Mouse (Mus musculus): Measurements from ENCODE around the gene Prdx3.
"Not testable (repeated sequence)": the region's sequence is repeated elsewhere in the genome, so short reads cannot be mapped to it uniquely, and the experiment has no call there.

The Prdx3 gene

GRCm38 (mm10) chr19:60883129-60883528 lies 8.8 kb upstream of the Prdx3 start:
- TF ChIP-seq CTCF (conservative IDR thresholded peaks at IDR 0.05; ENCODE audit: low read length) (peak; percentile 43), NANOG (IDR thresholded peaks at IDR 0.05; ENCODE audit: borderline replicate concordance, low read length) (no peak)
- Histone ChIP-seq H3K9me3 (ENCODE audit: low read length) (no peaks in the 10 kb centered on the region), H3K27me3 (ENCODE audit: insufficient read depth, low read length) (no peaks in the 10 kb centered on the region), H3K36me3 (ENCODE audit: insufficient read depth, low read length) (no peaks in the 10 kb centered on the region), H3K4me3 (replicated peaks; ENCODE audit: low read length) (no peak overlapping the region), H3K4me1 (replicated peaks; ENCODE audit: low read depth, low read length) (peaks cover 6% of the 10 kb centered on the region)

- Histone ChIP-seq H3K4me1 (replicated peaks; ENCODE audit: low read depth, low read length) (peaks cover 22% of the 10 kb centered on the region), H3K27me3 (ENCODE audit: insufficient read depth, low read length) (no peaks in the 10 kb centered on the region), H3K9me3 (ENCODE audit: low read length) (no peaks in the 10 kb centered on the region), H3K36me3 (ENCODE audit: insufficient read depth, low read length) (peaks cover 43% of the 10 kb centered on the region), H3K4me3 (replicated peaks; ENCODE audit: low read length) (peak overlapping the region; percentile 88)
- no peak for TF ChIP-seq CTCF (conservative IDR thresholded peaks at IDR 0.05; ENCODE audit: low read length)
- no peak for TF ChIP-seq POU5F1 (IDR thresholded peaks at IDR 0.05; ENCODE audit: borderline replicate concordance, low read length)
- no peak for TF ChIP-seq NANOG (IDR thresholded peaks at IDR 0.05; ENCODE audit: borderline replicate concordance, low read length)
Measured at GRCm38 (mm10) chr19:60873501-60873900, 855 bp downstream of the Prdx3 start.

- Histone ChIP-seq H3K4me1 (replicated peaks; ENCODE audit: low read depth, low read length) (peaks cover 22% of the 10 kb centered on the region), H3K36me3 (ENCODE audit: insufficient read depth, low read length) (peaks cover 52% of the 10 kb centered on the region), H3K27me3 (ENCODE audit: insufficient read depth, low read length) (no peaks in the 10 kb centered on the region), H3K4me3 (replicated peaks; ENCODE audit: low read length) (no peak overlapping the region), H3K9me3 (ENCODE audit: low read length) (no peaks in the 10 kb centered on the region)
- no peak for TF ChIP-seq NANOG (IDR thresholded peaks at IDR 0.05; ENCODE audit: borderline replicate concordance, low read length)
- TF ChIP-seq POU5F1 (IDR thresholded peaks at IDR 0.05; ENCODE audit: borderline replicate concordance, low read length) = no peak
- no peak for TF ChIP-seq CTCF (conservative IDR thresholded peaks at IDR 0.05; ENCODE audit: low read length)
Measured at GRCm38 (mm10) chr19:60872272-60872671, 2.1 kb downstream of the Prdx3 start.

- TF ChIP-seq POU5F1 (IDR thresholded peaks at IDR 0.05; ENCODE audit: borderline replicate concordance, low read length) (no peak), CTCF (conservative IDR thresholded peaks at IDR 0.05; ENCODE audit: low read length) (no peak), NANOG (IDR thresholded peaks at IDR 0.05; ENCODE audit: borderline replicate concordance, low read length) (no peak)
- Histone ChIP-seq H3K36me3 (ENCODE audit: insufficient read depth, low read length) (peaks cover 58% of the 10 kb centered on the region), H3K9me3 (ENCODE audit: low read length) (no peaks in the 10 kb centered on the region), H3K4me3 (replicated peaks; ENCODE audit: low read length) (no peak overlapping the region), H3K27me3 (ENCODE audit: insufficient read depth, low read length) (no peaks in the 10 kb centered on the region), H3K4me1 (replicated peaks; ENCODE audit: low read depth, low read length) (peaks cover 16% of the 10 kb centered on the region)
Measured at GRCm38 (mm10) chr19:60871366-60871765, 3.0 kb downstream of the Prdx3 start.

GRCm38 (mm10) chr19:60870489-60870888 lies 3.9 kb downstream of the Prdx3 start:
- no peak overlapping the region for H3K4me3 ChIP-seq (replicated peaks; ENCODE audit: low read length)
- H3K36me3 ChIP-seq (ENCODE audit: insufficient read depth, low read length) = peaks cover 62% of the 10 kb centered on the region
- no peaks in the 10 kb centered on the region for H3K9me3 ChIP-seq (ENCODE audit: low read length)
- peaks cover 16% of the 10 kb centered on the region for H3K4me1 ChIP-seq (replicated peaks; ENCODE audit: low read depth, low read length)
- TF ChIP-seq CTCF (conservative IDR thresholded peaks at IDR 0.05; ENCODE audit: low read length) (peak; percentile 9; the same call in 1 of the 2 replicates), POU5F1 (IDR thresholded peaks at IDR 0.05; ENCODE audit: borderline replicate concordance, low read length) (no peak)
- no peaks in the 10 kb centered on the region for H3K27me3 ChIP-seq (ENCODE audit: insufficient read depth, low read length)

- peaks cover 61% of the 10 kb centered on the region for H3K36me3 ChIP-seq (ENCODE audit: insufficient read depth, low read length)
- not testable (repeated sequence) for H3K4me3 ChIP-seq (replicated peaks; ENCODE audit: low read length); H3K4me1 ChIP-seq (replicated peaks; ENCODE audit: low read depth, low read length); H3K27me3 ChIP-seq (ENCODE audit: insufficient read depth, low read length); H3K9me3 ChIP-seq (ENCODE audit: low read length)
Measured at GRCm38 (mm10) chr19:60866169-60866568, 8.2 kb downstream of the Prdx3 start.

GRCm38 (mm10) chr19:60860868-60861700 lies 13.3 kb downstream of the Prdx3 start, which contains the start of gene Sfxn4:
Gene Sfxn4, minus strand, starts transcription at chr19:60861479.
- H3K9me3 ChIP-seq (ENCODE audit: low read length) = no peaks in the 10 kb centered on the region
- peaks cover 20% of the 10 kb centered on the region for H3K36me3 ChIP-seq (ENCODE audit: insufficient read depth, low read length)
- no peak for TF ChIP-seq POU5F1 (IDR thresholded peaks at IDR 0.05; ENCODE audit: borderline replicate concordance, low read length)
- no peak for TF ChIP-seq CTCF (conservative IDR thresholded peaks at IDR 0.05; ENCODE audit: low read length)
- no peak for TF ChIP-seq NANOG (IDR thresholded peaks at IDR 0.05; ENCODE audit: borderline replicate concordance, low read length)
- H3K4me3 ChIP-seq (replicated peaks; ENCODE audit: low read length) = peak within 1 kb of the TSS; percentile 77
- H3K27me3 ChIP-seq (ENCODE audit: insufficient read depth, low read length) = no peaks in the 10 kb centered on the region
- peaks cover 16% of the 10 kb centered on the region for H3K4me1 ChIP-seq (replicated peaks; ENCODE audit: low read depth, low read length)

GRCm38 (mm10) chr19:60845731-60846130 lies 28.6 kb downstream of the Prdx3 start:
- no peaks in the 10 kb centered on the region for H3K9me3 ChIP-seq (ENCODE audit: low read length)
- no peak overlapping the region for H3K4me3 ChIP-seq (replicated peaks; ENCODE audit: low read length)
- no peaks in the 10 kb centered on the region for H3K4me1 ChIP-seq (replicated peaks; ENCODE audit: low read depth, low read length)
- TF ChIP-seq CTCF (conservative IDR thresholded peaks at IDR 0.05; ENCODE audit: low read length) (no peak), POU5F1 (IDR thresholded peaks at IDR 0.05; ENCODE audit: borderline replicate concordance, low read length) (no peak), NANOG (IDR thresholded peaks at IDR 0.05; ENCODE audit: borderline replicate concordance, low read length) (no peak)
- H3K27me3 ChIP-seq (ENCODE audit: insufficient read depth, low read length) = no peaks in the 10 kb centered on the region
- 0 out of 2 replicates have a peak, but pooled peaks cover 3% of the 10 kb centered on the region for H3K36me3 ChIP-seq (ENCODE audit: insufficient read depth, low read length)

GRCm38 (mm10) chr19:60843324-60843723 lies 31.0 kb downstream of the Prdx3 start:
- TF ChIP-seq NANOG (IDR thresholded peaks at IDR 0.05; ENCODE audit: borderline replicate concordance, low read length) (no peak), CTCF (conservative IDR thresholded peaks at IDR 0.05; ENCODE audit: low read length) (no peak), POU5F1 (IDR thresholded peaks at IDR 0.05; ENCODE audit: borderline replicate concordance, low read length) (no peak)

More at GRCm38 (mm10) chr19:60843324-60843723, 31.0 kb downstream of the Prdx3 start:
- Histone ChIP-seq H3K4me1 (replicated peaks; ENCODE audit: low read depth, low read length) (no peaks in the 10 kb centered on the region), H3K4me3 (replicated peaks; ENCODE audit: low read length) (no peak overlapping the region), H3K9me3 (ENCODE audit: low read length) (no peaks in the 10 kb centered on the region), H3K27me3 (ENCODE audit: insufficient read depth, low read length) (no peaks in the 10 kb centered on the region), H3K36me3 (ENCODE audit: insufficient read depth, low read length) (peaks cover 17% of the 10 kb centered on the region)
